Mouse (Mus musculus): ENCODE measurements around the gene Plpp7.

Gene Plpp7

DNA sequence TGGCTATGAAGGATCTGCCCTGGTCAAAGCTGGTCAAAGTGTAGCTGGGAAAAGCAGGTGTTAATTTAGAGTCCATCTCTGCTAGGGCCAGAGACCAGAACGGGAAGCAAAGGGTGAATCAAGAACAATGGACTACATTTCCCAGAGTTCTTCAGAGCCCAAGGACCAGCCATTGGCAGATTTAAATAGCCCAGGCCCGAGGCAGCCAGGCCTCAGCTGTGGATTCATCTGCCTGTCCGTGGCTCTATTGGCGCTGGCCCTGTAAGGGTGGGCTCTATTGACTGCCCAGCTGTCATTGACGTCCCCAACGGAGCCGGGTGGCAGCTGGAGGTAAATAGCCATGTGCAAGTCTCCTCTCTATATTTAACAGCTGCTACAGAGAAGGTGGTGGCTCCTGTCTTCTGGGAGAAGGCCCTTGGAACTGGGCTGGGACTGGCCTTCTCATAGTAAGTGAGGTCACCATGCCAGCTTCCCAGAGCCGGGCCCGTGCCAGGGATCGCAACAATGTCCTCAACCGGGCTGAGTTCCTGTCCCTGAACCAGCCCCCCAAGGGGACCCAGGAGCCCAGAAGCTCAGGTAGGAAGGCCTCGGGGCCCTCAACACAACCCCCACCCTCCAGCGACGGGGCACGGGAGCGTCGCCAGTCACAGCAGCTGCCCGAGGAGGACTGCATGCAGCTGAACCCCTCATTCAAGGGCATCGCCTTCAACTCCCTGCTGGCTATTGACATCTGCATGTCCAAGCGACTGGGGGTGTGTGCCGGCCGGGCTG lies at the start of gene Plpp7:
Plpp7 (plus strand) TSS at position 178 of the 771 bp plus-strand sequence.
- peak; percentile 76 for DNase-seq

GRCm38 (mm10) chr2:32046009-32046408 lies 49.3 kb upstream of the Plpp7 start:
- DNase-seq: no peak

- no peak for DNase-seq
Measured at GRCm38 (mm10) chr2:32047323-32047722, 48.0 kb upstream of the Plpp7 start.

DNA sequence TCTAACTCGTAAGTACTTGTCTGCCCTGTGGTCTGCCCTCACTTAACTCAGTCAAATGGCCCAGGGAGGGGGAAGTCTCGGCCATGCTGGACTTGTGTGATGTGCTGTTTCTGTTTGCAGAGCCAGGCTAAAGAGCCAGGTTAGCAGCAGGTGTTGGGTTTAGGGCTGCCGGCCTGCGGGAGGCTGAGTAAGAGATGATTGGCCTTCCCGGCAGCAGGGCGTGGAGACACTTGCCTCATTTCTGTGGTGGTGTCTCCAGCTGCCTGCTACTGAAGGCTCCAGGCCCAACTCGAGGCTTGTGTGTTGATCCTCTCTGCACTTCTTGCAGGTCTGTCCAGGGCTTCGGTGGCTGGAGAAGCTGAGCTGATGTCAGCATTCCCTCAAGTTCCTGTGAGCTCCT lies 43.5 kb upstream of the Plpp7 start:
- no peak for DNase-seq

GRCm38 (mm10) chr2:32052418-32052817 lies 42.9 kb upstream of the Plpp7 start:
- DNase-seq: no peak

DNA sequence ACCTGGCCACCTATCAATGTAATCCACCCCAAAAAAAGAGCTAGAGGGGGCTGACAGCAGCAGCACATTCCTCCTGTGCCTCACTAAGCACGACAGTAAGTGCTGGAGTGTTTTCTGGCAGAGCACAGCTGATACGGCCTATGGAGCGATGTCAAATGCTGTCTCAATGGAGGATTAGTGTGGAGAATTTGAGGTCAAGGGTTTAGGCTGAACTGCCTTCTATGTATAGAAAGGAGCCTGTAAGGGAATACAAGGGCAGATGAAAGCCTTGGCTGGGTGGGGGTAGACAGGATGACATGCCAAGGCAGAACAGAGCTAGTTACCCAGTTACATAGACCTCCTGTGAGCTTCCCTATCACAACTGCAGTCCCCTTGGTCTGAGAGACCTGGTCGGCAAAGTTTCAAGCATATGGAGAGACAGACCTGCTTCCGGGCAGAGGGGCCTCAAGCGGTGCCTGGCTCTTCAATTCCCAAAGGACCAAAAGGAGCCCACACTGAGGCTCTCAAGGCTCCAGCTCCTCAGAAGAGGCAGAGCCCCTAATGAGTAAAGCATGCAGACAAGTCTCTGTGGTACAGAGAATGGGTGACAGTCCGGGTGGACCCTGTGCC lies 39.9 kb upstream of the Plpp7 start:
- no peak for DNase-seq

GRCm38 (mm10) chr2:32056524-32056923 lies 38.8 kb upstream of the Plpp7 start:
- no peak for DNase-seq

DNA sequence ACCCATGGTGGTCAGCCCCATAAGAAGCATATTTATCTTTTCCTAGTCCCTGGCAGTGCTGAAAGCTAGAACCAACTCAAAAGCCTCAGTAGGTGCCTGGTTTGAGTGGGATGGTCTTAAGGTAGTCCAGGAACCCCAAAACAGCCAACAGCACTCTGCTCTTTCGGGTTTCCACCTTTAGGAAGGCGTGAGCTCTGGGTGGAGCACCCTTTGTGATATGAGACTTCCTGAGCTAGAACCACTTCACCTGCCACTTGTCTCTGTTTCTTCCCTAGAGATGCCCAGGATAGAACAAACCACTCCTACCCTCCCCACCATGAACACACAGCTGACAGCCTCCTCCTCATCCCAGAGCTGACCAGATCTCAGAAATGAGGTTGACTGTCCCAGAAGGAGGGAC lies 38.0 kb upstream of the Plpp7 start:
- DNase-seq: no peak

GRCm38 (mm10) chr2:32057794-32058193 lies 37.5 kb upstream of the Plpp7 start:
- no peak for DNase-seq

- DNase-seq: no peak
Measured at GRCm38 (mm10) chr2:32058241-32058640, 37.1 kb upstream of the Plpp7 start.

DNA sequence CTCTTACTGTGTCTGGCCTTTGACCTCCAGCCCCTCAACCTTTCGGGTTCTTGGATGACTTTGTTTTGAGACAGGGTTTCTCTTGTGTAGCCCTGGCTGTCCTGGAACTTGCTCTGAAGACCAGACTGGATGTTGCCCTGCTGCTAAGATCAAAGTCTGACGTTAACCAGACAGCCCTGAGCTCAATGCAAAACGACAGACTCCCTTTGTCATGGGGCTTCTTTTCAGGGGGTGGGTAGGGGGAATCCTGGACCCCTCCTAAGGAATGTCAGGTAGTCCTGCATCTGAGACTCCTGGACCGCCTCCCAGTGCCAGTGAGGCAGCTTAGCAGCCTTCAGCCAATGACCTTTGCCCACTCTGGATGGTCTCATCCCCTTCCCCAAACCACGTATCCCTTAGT lies 36.6 kb upstream of the Plpp7 start:
- DNase-seq: no peak

DNA sequence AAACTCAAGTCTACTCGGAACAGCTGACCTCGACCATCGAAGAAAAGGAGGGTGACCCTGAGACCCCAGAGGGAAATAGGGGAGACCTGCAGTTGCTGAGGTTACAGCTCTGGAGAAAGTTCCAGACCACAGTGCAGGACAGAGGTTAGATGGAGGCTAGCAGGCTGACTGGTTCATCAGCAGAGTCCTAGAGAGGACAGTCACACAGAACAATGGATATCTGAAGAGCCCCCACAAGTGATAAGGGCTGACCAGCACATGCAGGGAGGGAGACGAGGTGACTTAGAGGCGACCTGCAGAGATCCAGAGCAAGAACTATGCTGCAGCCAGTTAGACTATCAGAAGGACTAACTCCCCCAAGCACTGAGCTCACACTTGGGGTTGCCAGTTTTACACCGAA lies 35.7 kb upstream of the Plpp7 start:
- no peak for DNase-seq

GRCm38 (mm10) chr2:32060228-32060805 lies 35.0 kb upstream of the Plpp7 start:
- DNase-seq: no peak

DNA sequence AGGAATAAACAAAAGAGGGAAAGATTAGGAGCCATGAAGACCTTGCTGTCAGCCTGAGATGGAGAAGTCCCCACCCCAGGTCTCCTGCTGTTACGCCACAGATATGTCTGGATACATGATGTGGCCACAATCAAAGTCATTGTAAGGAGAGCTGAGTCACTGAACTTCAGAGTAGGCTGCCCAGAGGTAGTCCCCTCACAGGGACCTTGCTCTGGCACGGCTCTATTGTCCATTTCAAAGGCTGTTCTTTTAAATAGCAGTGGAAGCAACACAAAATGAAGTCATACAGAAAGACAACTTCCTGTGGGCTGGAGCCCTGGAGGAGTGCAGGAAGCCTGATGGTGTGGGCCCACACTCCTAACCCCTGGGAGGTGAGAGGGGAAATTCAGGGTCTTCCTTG lies 34.1 kb upstream of the Plpp7 start:
- DNase-seq: no peak

- DNase-seq: no peak
Measured at GRCm38 (mm10) chr2:32061722-32062505, 33.4 kb upstream of the Plpp7 start.

- DNase-seq: no peak
Measured at GRCm38 (mm10) chr2:32062626-32063410, 32.5 kb upstream of the Plpp7 start.

DNA sequence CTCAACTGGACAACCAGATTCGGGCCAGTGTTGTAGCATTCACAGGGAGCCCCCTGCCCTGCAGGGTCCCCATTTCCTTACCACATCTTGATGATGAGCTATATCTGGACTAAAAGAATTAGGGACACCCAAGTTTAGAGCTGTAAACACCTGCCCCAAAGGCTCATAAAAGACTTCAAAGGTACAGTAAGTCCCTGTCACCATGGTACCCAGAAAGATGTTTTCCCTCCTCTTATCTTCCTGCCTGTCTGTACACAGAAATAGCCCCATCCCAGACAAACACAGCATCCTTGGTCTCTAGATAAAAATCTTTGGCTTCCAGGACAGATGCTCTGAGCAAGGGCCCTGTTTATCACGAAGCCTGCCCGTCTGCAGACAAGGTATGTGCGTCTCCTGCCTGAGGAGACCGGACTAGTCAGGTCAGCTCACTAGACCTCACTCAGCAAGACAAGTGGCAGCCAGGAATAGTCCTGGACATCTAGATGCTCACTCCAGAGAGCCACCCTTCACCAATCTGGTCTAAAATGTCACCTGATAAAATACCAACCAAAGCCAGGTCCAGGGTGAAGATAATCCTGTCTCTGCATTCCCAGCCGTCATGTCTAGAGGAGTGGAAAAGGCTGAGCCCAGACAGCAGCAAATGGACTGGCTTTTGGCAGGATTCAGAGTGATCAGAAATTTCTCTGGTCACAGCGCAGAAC lies 31.7 kb upstream of the Plpp7 start:
- no peak for DNase-seq

- DNase-seq: no peak
Measured at GRCm38 (mm10) chr2:32064913-32065312, 30.4 kb upstream of the Plpp7 start.

- DNase-seq: no peak
Measured at GRCm38 (mm10) chr2:32065371-32065791, 29.9 kb upstream of the Plpp7 start.

GRCm38 (mm10) chr2:32066005-32066404 lies 29.3 kb upstream of the Plpp7 start:
- no peak for DNase-seq

DNA sequence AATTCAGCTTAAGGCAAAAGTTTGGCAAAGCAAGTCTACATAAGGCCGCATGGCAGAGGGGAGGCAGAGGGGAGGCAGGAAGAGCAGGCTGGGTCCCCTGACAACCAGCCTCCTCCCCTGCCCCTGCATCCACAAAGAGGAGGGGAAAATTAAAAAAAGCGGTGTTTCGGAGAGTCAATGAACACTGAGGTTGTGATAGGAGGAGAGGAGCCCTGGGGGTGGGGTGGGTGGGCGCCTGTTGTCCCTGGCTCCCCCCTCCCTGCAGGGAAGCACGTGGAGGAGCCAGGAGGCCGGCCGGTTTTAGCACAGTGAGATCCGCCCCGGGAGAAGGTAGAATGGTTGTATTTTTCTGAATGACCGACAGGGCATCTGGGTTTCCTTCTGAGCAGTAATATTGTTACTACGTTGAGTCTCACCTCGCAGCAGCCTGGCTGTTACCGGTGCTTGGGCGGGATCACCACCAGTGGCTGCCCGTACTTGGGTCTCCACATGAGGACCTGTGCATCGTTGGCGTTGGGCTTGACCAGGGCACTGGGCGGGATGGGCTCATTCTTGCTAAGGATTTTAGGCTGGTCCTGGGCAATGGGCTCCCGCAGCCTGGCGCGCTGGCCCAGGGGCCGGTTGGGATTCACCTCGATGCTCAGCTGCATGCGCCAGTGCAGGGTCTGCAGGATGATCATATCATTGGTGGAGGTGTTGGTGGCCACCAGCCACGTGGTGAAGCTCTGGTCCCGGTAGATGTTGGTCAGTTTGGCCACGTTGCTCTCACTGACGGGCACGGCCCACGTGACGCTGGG lies 26.3 kb upstream of the Plpp7 start:
- DNase-seq: no peak

All from right cerebral cortex, postnatal 14 days (tissue).